Mouse (Mus musculus) retina, postnatal 1 day (tissue): Measurements from ENCODE around the gene Pla2g4c.

Source experiments
- DNase-seq: peaks from one replicate; pipeline ENCODE4 v3.0.0-alpha.2; 2012

Gene Pla2g4c

GRCm38 (mm10) chr7:13324316-13324715 is at the start of gene Pla2g4c:
Pla2g4c (plus strand) TSS chr7:13324655.
- DNase-seq = no peak

GRCm38 (mm10) chr7:13277081-13277480 is 47.4 kb upstream of the Pla2g4c start, which contains the start of gene Lig1:
Lig1 (plus strand) TSS chr7:13277283.
- DNase-seq = no peak

- DNase-seq = no peak
Measured at GRCm38 (mm10) chr7:13277833-13278232, 46.6 kb upstream of the Pla2g4c start.

- peak; percentile 97 for DNase-seq
Measured at GRCm38 (mm10) chr7:13278308-13278891, 46.1 kb upstream of the Pla2g4c start, which contains the start of gene Zswim9. Zswim9 (minus strand) TSS chr7:13278721.

- peak; percentile 32 for DNase-seq
Measured at GRCm38 (mm10) chr7:13278957-13279356, 45.5 kb upstream of the Pla2g4c start.

- peak; percentile 61 for DNase-seq
Measured at GRCm38 (mm10) chr7:13288621-13289020, 35.8 kb upstream of the Pla2g4c start.

GRCm38 (mm10) chr7:13290041-13290675 is 34.3 kb upstream of the Pla2g4c start:
- no peak for DNase-seq

- no peak for DNase-seq
Measured at GRCm38 (mm10) chr7:13291370-13291769, 33.1 kb upstream of the Pla2g4c start.

- DNase-seq = no peak
Measured at GRCm38 (mm10) chr7:13293878-13294855, 30.3 kb upstream of the Pla2g4c start.

GRCm38 (mm10) chr7:13295256-13295655 is 29.2 kb upstream of the Pla2g4c start:
- no peak for DNase-seq

GRCm38 (mm10) chr7:13297636-13298035 is 26.8 kb upstream of the Pla2g4c start:
- DNase-seq = no peak

GRCm38 (mm10) chr7:13298821-13299220 is 25.6 kb upstream of the Pla2g4c start:
- no peak for DNase-seq

- no peak for DNase-seq
Measured at GRCm38 (mm10) chr7:13301643-13302042, 22.8 kb upstream of the Pla2g4c start.

- no peak for DNase-seq
Measured at GRCm38 (mm10) chr7:13302780-13303179, 21.7 kb upstream of the Pla2g4c start.

GRCm38 (mm10) chr7:13303372-13303771 is 21.1 kb upstream of the Pla2g4c start:
- no peak for DNase-seq

GRCm38 (mm10) chr7:13309407-13309806 is 15.0 kb upstream of the Pla2g4c start:
- no peak for DNase-seq

- no peak for DNase-seq
Measured at GRCm38 (mm10) chr7:13310493-13311199, 13.8 kb upstream of the Pla2g4c start.

- no peak for DNase-seq
Measured at GRCm38 (mm10) chr7:13311401-13311800, 13.1 kb upstream of the Pla2g4c start.

GRCm38 (mm10) chr7:13314095-13314597 is 10.3 kb upstream of the Pla2g4c start:
- DNase-seq = no peak

- DNase-seq = no peak
Measured at GRCm38 (mm10) chr7:13321424-13321823, 3.0 kb upstream of the Pla2g4c start.

GRCm38 (mm10) chr7:13330575-13330974 is 6.1 kb downstream of the Pla2g4c start:
- DNase-seq = no peak

GRCm38 (mm10) chr7:13355943-13356342 is 31.5 kb downstream of the Pla2g4c start:
- DNase-seq = no peak

- DNase-seq = no peak
Measured at GRCm38 (mm10) chr7:13380588-13380987, 56.1 kb downstream of the Pla2g4c start.
